Mouse (Mus musculus) cerebellum, adult 2 months (tissue): ENCODE data around the gene Gm49378.

Source experiments
- CTCF ChIP-seq: fragments of 200-500 bp; IDR thresholded peaks from 2 replicates; pipeline ENCODE4 v1.5.1; 2011; ENCODE audit warnings: low read depth, mild to moderate bottlenecking, control low read depth, low read length, moderate library complexity, borderline replicate concordance; ENCODE audit not compliant: insufficient read depth
- POLR2A ChIP-seq: fragments of 200-500 bp; IDR thresholded peaks from 2 replicates; pipeline ENCODE4 v1.6.1; 2011; ENCODE audit warnings: low read length, control low read depth, borderline replicate concordance; ENCODE audit not compliant: insufficient read depth

DNA sequence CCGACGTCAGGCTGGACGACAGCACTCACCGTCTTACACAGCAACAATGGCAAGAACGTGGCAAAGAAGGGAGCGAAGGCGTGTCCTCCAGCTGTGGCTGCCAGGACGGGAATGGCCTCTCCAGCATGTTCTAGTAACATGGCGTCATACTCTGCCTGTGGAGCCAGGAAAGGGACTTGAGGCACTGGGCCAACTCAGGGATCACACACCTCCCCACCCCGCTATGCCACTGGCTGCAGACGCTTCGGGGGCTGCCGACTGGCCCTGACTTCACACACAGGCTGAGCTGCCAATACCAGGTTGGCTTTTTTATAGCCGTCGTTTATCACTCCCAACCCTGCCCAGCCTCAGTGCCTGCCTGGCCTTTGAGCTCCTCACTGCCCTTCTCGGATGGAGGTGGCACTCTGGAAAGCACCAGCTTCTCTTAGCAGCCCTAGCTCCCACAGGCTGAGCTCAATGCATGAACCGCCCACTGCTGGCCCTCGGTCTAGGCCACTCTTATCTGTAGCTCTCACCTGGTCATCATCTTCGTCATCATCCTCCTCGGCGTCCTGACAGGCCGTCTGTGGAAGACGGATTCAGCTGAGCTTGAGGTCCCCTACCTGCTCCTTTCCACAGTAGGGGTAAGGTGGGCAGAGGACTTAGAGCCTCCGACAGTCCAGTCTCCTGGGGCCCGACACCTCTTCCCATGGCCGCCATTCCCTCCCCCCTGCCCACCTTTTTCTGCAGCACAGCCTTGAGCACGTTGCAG lies 9.4 kb downstream of the Gm49378 start:
- TF ChIP-seq POLR2A (no peak), CTCF (no peak)
